Mouse (Mus musculus) hindbrain, embryonic 11.5 days (tissue): ENCODE measurements around the gene Lins1. TPM values are rescaled to one million over a fixed set of nuclear protein-coding genes. Genes with fewer than 3 reads are reported as not detected.
A peak's percentile ranks its signal among the peaks of the same experiment; 100 is the strongest.

ENCODE experiments used
- ATAC-seq: fragments of 200-750 bp; cut with Nextera tagmentation; 2 replicates; pipeline ENCODE4 v1.8.0; 2017; ENCODE audit warnings: mild to moderate bottlenecking, moderate TSS enrichment, moderate library complexity; ENCODE audit not compliant: low FRiP score
- DNase-seq: peaks from one replicate; pipeline ENCODE4 v3.0.0-alpha.2; 2015; ENCODE audit warnings: low spot score
- H3K27ac ChIP-seq: fragments of 300-500 bp; sonication (generic); 2 replicates; pipeline ENCODE4 v1.5.1; 2014; ENCODE audit warnings: mild to moderate bottlenecking, low read depth, low read length
- H3K27me3 ChIP-seq: fragments of 300-500 bp; sonication (generic); 2 replicates; pipeline ENCODE4 v1.6.1; 2014; ENCODE audit warnings: mild to moderate bottlenecking, low read length, moderate library complexity, mixed read lengths; ENCODE audit not compliant: control insufficient read depth, insufficient read depth
- H3K36me3 ChIP-seq: fragments of 300-500 bp; sonication (generic); 2 replicates; pipeline ENCODE4 v1.6.1; 2014; ENCODE audit warnings: mild to moderate bottlenecking, low read length, moderate library complexity, mixed read lengths; ENCODE audit not compliant: control insufficient read depth, insufficient read depth
- H3K4me1 ChIP-seq: fragments of 300-500 bp; sonication (generic); replicated peaks from 2 replicates; pipeline ENCODE4 v1.6.1; 2014; ENCODE audit warnings: low read length, mixed read lengths; ENCODE audit not compliant: control insufficient read depth, insufficient read depth
- H3K4me2 ChIP-seq: fragments of 300-500 bp; sonication (generic); replicated peaks from 2 replicates; pipeline ENCODE4 v1.6.1; 2014; ENCODE audit warnings: mild to moderate bottlenecking, low read depth, low read length
- H3K4me3 ChIP-seq: fragments of 300-500 bp; sonication (generic); 2 replicates; pipeline ENCODE4 v1.5.1; 2014; ENCODE audit warnings: low read depth, low read length
- H3K9ac ChIP-seq: fragments of 300-500 bp; sonication (generic); 2 replicates; pipeline ENCODE4 v1.6.1; 2014; ENCODE audit warnings: low read depth, low read length
- H3K9me3 ChIP-seq: fragments of 300-500 bp; sonication (generic); 2 replicates; pipeline ENCODE4 v1.6.1; 2016; ENCODE audit warnings: low read length; ENCODE audit not compliant: control insufficient read depth
- WGBS: fragments of 180-500 bp; shearing (Covaris S2); extraction: QIAGEN DNeasy Blood & Tissue Kit; methylation state at CpG from one replicate; pipeline ENCODE4 v1.1.7; 2014; 5-methylcytosine and 5-hydroxymethylcytosine counted together
- polyA plus RNA-seq: library from polyadenylated mRNA; unstranded; fragments of >200 nt; fragmentation: Nextera tagmentation; extraction: Ambion mirVana; gene quantifications from 2 replicates; pipeline ENCODE4 v1.2.1, GENCODE M21; 2014

Lins1 gene
- 25.4 and 25.6 TPM in 2 replicates for polyA plus RNA-seq

GRCm38 (mm10) chr7:66689620-66690360 is at the start of gene Lins1:
Lins1 (plus strand) TSS chr7:66689889.
- WGBS, result under 1% methylated on average over 48 of the region's 52 CpGs

GRCm38 (mm10) chr7:66645736-66646135 is 44.0 kb upstream of the Lins1 start:
- Histone ChIP-seq H3K4me2 (no peak overlapping the region), H3K27ac (no peak overlapping the region), H3K36me3 (no peaks in the 10 kb centered on the region), H3K4me1 (no peaks in the 10 kb centered on the region), H3K4me3 (no peak overlapping the region), H3K9me3 (no peaks in the 10 kb centered on the region), H3K27me3 (no peaks in the 10 kb centered on the region), H3K9ac (no peak overlapping the region)
- DNase-seq (no peak), ATAC-seq (no peak)
- WGBS, result 98% methylated on average over 2 of the region's 2 CpGs

More at GRCm38 (mm10) chr7:66689620-66690360, at the start of gene Lins1:
- peak within 1 kb of the TSS; percentile 81 for H3K9ac ChIP-seq
- no peaks in the 10 kb centered on the region for H3K4me1 ChIP-seq
- H3K27me3 ChIP-seq, result no peaks in the 10 kb centered on the region
- no peaks in the 10 kb centered on the region for H3K9me3 ChIP-seq
- H3K4me2 ChIP-seq, result peak within 1 kb of the TSS; percentile 89
- DNase-seq (peak; percentile 97), ATAC-seq (peak; percentile 99)
- peak within 1 kb of the TSS; percentile 79 for H3K4me3 ChIP-seq
- peak within 1 kb of the TSS; percentile 90 for H3K27ac ChIP-seq
- H3K36me3 ChIP-seq, result no peaks in the 10 kb centered on the region

GRCm38 (mm10) chr7:66649181-66649580 is 40.5 kb upstream of the Lins1 start:
- no peak overlapping the region for H3K27ac ChIP-seq
- ATAC-seq (no peak), DNase-seq (no peak)
- no peaks in the 10 kb centered on the region for H3K4me1 ChIP-seq
- no peak overlapping the region for H3K9ac ChIP-seq
- H3K9me3 ChIP-seq, result no peaks in the 10 kb centered on the region
- 94% methylated on average over 2 of the region's 2 CpGs for WGBS
- H3K36me3 ChIP-seq, result no peaks in the 10 kb centered on the region
- H3K4me2 ChIP-seq, result no peak overlapping the region
- H3K27me3 ChIP-seq, result no peaks in the 10 kb centered on the region
- no peak overlapping the region for H3K4me3 ChIP-seq

DNA sequence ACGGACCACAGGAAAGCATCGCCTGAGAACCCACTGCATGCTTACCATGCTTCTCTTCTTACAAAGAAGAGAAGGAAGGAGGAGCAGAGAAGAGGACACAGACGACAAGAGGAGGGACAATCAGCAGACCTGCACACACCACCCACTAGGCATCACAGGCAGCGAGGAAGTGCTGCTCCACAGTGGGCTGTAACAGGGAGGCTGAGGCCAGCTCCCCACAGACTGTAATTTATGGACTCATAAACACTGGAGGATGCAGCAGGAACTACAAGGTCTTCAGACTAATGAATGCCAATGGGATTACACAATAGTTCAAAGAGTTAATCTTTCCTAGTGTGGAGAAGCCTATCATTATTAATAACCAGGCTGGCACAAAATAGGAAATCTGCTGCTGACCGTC is 38.8 kb upstream of the Lins1 start:
- no peak overlapping the region for H3K4me2 ChIP-seq
- WGBS, result 85% methylated on average over 5 of the region's 5 CpGs

GRCm38 (mm10) chr7:66652216-66652615 is 37.5 kb upstream of the Lins1 start:
- ATAC-seq (no peak), DNase-seq (no peak)
- WGBS, result 91% methylated on average over 4 of the region's 4 CpGs
- H3K4me1 ChIP-seq, result no peaks in the 10 kb centered on the region
- H3K4me2 ChIP-seq, result no peak overlapping the region
- peaks cover 2% of the 10 kb centered on the region; the same call in 1 of the 2 replicates for H3K36me3 ChIP-seq
- no peak overlapping the region for H3K27ac ChIP-seq
- H3K4me3 ChIP-seq, result no peak overlapping the region
- no peaks in the 10 kb centered on the region for H3K9me3 ChIP-seq
- no peak overlapping the region for H3K9ac ChIP-seq
- no peaks in the 10 kb centered on the region for H3K27me3 ChIP-seq

More for the DNA sequence above, 38.8 kb upstream of the Lins1 start:
- ATAC-seq, result no peak
- Histone ChIP-seq H3K9ac (no peak overlapping the region), H3K9me3 (no peaks in the 10 kb centered on the region), H3K27ac (no peak overlapping the region), H3K4me3 (no peak overlapping the region), H3K36me3 (peaks cover 2% of the 10 kb centered on the region; the same call in 1 of the 2 replicates), H3K27me3 (no peaks in the 10 kb centered on the region), H3K4me1 (no peaks in the 10 kb centered on the region)
- DNase-seq, result no peak

- H3K4me1 ChIP-seq, result no peaks in the 10 kb centered on the region
- DNase-seq, result no peak
- 89% methylated on average over 9 of the region's 9 CpGs for WGBS
Observed at GRCm38 (mm10) chr7:66653596-66653995, 36.1 kb upstream of the Lins1 start.

DNA sequence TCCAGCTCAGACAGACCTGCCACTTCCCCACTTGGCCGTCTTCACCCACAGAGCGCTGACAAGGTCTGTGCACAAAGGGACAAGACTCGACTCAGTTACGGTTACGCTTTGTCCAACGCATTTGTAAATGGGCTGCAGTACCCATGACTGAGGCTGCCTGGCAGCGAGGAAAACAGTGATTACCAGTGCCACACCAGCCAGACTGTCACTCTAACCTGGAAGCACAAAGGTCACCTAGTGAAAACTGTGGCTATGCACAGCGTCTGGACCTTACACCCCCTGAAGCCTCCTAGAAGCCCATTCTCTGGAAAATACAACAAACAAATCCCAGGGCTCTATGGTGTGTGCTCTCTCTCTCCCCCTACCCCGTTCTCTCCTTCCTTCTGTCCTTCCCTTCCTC is 34.2 kb upstream of the Lins1 start:
- Histone ChIP-seq H3K4me3 (no peak overlapping the region), H3K4me2 (no peak overlapping the region), H3K4me1 (no peaks in the 10 kb centered on the region), H3K36me3 (peaks cover 2% of the 10 kb centered on the region; the same call in 1 of the 2 replicates), H3K27me3 (no peaks in the 10 kb centered on the region), H3K27ac (no peak overlapping the region), H3K9ac (no peak overlapping the region), H3K9me3 (no peaks in the 10 kb centered on the region)
- 88% methylated on average over 9 of the region's 9 CpGs for WGBS
- DNase-seq (no peak), ATAC-seq (no peak)

More at GRCm38 (mm10) chr7:66653596-66653995, 36.1 kb upstream of the Lins1 start:
- Histone ChIP-seq H3K9ac (no peak overlapping the region), H3K9me3 (no peaks in the 10 kb centered on the region), H3K27ac (no peak overlapping the region), H3K27me3 (no peaks in the 10 kb centered on the region), H3K4me2 (no peak overlapping the region), H3K4me3 (no peak overlapping the region), H3K36me3 (peaks cover 2% of the 10 kb centered on the region; the same call in 1 of the 2 replicates)
- no peak for ATAC-seq

DNA sequence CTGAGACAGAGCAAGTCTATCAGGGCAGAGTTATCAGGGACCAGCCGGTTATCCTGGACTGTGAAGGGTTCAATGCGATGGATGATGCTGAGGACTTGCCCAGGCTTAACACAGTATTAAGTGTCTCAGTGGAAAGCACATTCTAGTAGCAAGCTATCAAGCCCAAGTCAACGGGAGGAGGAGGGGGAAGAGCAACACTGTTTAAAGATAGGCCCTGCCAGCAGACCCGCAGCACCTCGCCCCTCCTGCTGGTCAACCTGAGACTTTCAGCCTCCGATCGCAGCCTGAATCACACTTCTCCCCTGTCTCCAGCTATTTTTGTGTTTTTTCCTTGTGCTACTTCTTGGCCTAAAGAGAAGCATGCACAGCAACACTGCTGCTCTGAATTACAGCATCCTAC is 29.4 kb upstream of the Lins1 start:
- Histone ChIP-seq H3K9me3 (no peaks in the 10 kb centered on the region), H3K36me3 (peaks cover 2% of the 10 kb centered on the region; the same call in 1 of the 2 replicates), H3K4me1 (no peaks in the 10 kb centered on the region), H3K27ac (no peak overlapping the region), H3K4me2 (no peak overlapping the region), H3K4me3 (no peak overlapping the region), H3K9ac (no peak overlapping the region), H3K27me3 (no peaks in the 10 kb centered on the region)
- no peak for ATAC-seq
- WGBS, result 86% methylated on average over 7 of the region's 7 CpGs
- DNase-seq, result no peak

DNA sequence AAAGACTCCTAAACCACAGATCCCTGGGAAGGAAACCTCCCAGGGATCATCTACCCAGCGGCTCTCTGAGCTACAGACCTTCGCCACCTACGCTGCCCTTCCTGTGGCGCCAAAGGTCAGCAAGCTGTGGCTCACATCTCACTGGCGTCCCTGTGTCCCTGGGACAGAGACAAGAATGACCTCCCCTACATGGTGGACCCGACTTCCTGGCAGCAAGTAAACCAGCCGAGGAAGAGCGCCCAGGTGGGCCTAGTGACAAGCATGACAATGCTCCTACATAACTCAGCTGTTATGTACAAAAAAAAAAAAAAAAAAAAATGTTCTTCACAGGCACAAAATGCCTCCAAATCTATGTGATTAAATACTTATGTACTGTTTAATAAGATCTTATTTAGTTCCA is 28.7 kb upstream of the Lins1 start:
- DNase-seq (no peak), ATAC-seq (no peak)
- Histone ChIP-seq H3K36me3 (no peaks in the 10 kb centered on the region), H3K9ac (no peak overlapping the region), H3K4me1 (no peaks in the 10 kb centered on the region), H3K27ac (no peak overlapping the region), H3K4me2 (no peak overlapping the region), H3K9me3 (no peaks in the 10 kb centered on the region), H3K27me3 (no peaks in the 10 kb centered on the region), H3K4me3 (no peak overlapping the region)
- 83% methylated on average over 8 of the region's 8 CpGs for WGBS
